Mouse (Mus musculus): Measurements from ENCODE around the gene Tmem216. TPM values are rescaled to one million over a fixed set of nuclear protein-coding genes. Genes with fewer than 3 reads are reported as not detected.

Tmem216 gene
- polyA plus RNA-seq, 1 experiment = 3.7 TPM

DNA sequence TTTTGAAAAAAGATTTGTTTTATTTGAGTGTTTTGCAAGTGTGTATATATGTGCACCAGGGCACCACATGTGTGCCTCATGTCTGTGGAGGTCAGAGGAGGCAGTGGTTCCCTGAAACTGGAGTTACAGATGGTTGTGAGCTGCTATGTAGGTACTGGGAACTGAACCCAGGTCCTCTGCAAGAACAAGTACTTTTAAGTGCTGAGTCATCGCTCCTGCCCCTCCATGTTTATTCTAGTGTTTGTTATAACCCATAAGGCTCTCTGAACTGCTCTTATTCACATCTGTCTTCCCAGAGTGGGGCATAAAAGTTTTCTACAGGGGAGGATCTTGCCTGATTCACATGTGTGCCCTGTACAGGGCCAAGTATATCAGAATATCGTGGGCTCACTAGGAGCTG lies 43.6 kb upstream of the Tmem216 start:
- Histone ChIP-seq H3K36me3 (ENCODE audit: control insufficient read depth, insufficient read depth, low read length) (peaks cover 61% of the 10 kb centered on the region), H3K27ac (ENCODE audit: insufficient read depth, low read depth, low read length) (no peak overlapping the region), H3K4me3 (ENCODE audit: low read depth, low read length) (no peak overlapping the region), H3K27me3 (ENCODE audit: control insufficient read depth, insufficient read depth, low read length) (no peaks in the 10 kb centered on the region), H3K4me1 (ENCODE audit: control insufficient read depth, insufficient read depth, insufficient read length, low read length) (peaks cover 5% of the 10 kb centered on the region)
- TF ChIP-seq CTCF (IDR thresholded peaks at IDR 0.05; ENCODE audit: extremely low read depth, insufficient read length, insufficient replicate concordance, low read depth, low read length) (no peak), POLR2A (IDR thresholded peaks at IDR 0.05; ENCODE audit: low read depth, low read length) (no peak)
- 93% methylated on average over 2 of the region's 2 CpGs for WGBS

GRCm38 (mm10) chr19:10598188-10598587 lies 42.1 kb upstream of the Tmem216 start:
- Histone ChIP-seq H3K27me3 (ENCODE audit: control insufficient read depth, insufficient read depth, low read length) (no peaks in the 10 kb centered on the region), H3K4me3 (ENCODE audit: low read depth, low read length) (no peak overlapping the region), H3K27ac (ENCODE audit: insufficient read depth, low read depth, low read length) (no peak overlapping the region), H3K4me1 (ENCODE audit: control insufficient read depth, insufficient read depth, insufficient read length, low read length) (peaks cover 3% of the 10 kb centered on the region), H3K36me3 (ENCODE audit: control insufficient read depth, insufficient read depth, low read length) (peaks cover 76% of the 10 kb centered on the region)
- 30% methylated on average over 3 of the region's 3 CpGs for WGBS
- TF ChIP-seq CTCF (IDR thresholded peaks at IDR 0.05; ENCODE audit: extremely low read depth, insufficient read length, insufficient replicate concordance, low read depth, low read length) (peak; percentile 42; the same call in 1 of the 2 replicates), POLR2A (IDR thresholded peaks at IDR 0.05; ENCODE audit: low read depth, low read length) (no peak)

GRCm38 (mm10) chr19:10591659-10592377 lies 35.8 kb upstream of the Tmem216 start:
- 80% methylated on average over 6 of the region's 6 CpGs for WGBS
- H3K4me1 ChIP-seq (ENCODE audit: control insufficient read depth, insufficient read depth, insufficient read length, low read length) = no peaks in the 10 kb centered on the region
- no peaks in the 10 kb centered on the region for H3K27me3 ChIP-seq (ENCODE audit: control insufficient read depth, insufficient read depth, low read length)
- H3K36me3 ChIP-seq (ENCODE audit: control insufficient read depth, insufficient read depth, low read length) = peaks cover 61% of the 10 kb centered on the region
- no peak overlapping the region for H3K4me3 ChIP-seq (ENCODE audit: low read depth, low read length)
- TF ChIP-seq CTCF (IDR thresholded peaks at IDR 0.05; ENCODE audit: extremely low read depth, insufficient read length, insufficient replicate concordance, low read depth, low read length) (no peak), POLR2A (IDR thresholded peaks at IDR 0.05; ENCODE audit: low read depth, low read length) (no peak)
- no peak overlapping the region for H3K27ac ChIP-seq (ENCODE audit: insufficient read depth, low read depth, low read length)

GRCm38 (mm10) chr19:10590301-10590700 lies 34.3 kb upstream of the Tmem216 start:
- no peak overlapping the region for H3K4me3 ChIP-seq (ENCODE audit: low read depth, low read length)
- H3K27ac ChIP-seq (ENCODE audit: insufficient read depth, low read depth, low read length) = no peak overlapping the region
- WGBS = 76% methylated on average over 3 of the region's 3 CpGs
- no peaks in the 10 kb centered on the region for H3K27me3 ChIP-seq (ENCODE audit: control insufficient read depth, insufficient read depth, low read length)
- peaks cover under 1% of the 10 kb centered on the region; the same call in 1 of the 2 replicates for H3K4me1 ChIP-seq (ENCODE audit: control insufficient read depth, insufficient read depth, insufficient read length, low read length)
- H3K36me3 ChIP-seq (ENCODE audit: control insufficient read depth, insufficient read depth, low read length) = peaks cover 51% of the 10 kb centered on the region
- TF ChIP-seq CTCF (IDR thresholded peaks at IDR 0.05; ENCODE audit: extremely low read depth, insufficient read length, insufficient replicate concordance, low read depth, low read length) = no peak
- TF ChIP-seq POLR2A (IDR thresholded peaks at IDR 0.05; ENCODE audit: low read depth, low read length) = no peak

DNA sequence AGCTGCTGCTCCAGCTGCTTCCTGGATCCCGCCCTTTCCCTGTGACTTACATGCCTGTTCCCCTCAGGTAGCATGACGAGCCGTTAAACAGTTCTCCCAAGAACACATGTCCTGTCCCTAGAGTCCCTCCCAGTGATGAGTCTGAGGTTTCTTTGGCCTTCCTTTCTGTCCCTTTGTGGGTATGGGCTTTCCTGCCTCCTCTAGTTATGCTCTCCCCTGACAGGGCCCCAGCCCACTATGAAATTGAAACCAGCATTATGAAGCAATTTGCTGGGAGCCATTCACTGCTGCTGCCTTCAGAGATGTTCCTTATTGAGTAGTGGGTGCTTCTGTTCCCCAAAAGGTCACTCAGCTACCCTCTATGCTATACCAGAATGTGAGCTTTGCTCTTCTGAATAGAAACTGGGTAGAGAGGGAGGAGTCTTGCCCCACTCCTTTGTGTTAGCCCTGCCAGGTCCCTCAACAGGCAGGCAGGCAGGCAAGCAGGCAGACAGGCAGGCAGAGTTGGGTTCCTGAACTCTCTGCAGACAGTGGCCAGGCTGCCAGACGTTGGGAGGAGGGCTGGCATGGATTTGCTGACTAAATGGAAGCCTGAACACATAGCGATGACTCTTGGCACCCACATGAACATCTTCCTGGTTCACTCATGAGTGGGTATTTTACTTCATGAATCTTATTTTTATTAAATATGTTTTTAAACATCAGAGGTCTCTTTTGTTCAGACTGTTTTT lies 33.3 kb upstream of the Tmem216 start:
- WGBS = 65% methylated on average over 5 of the region's 5 CpGs
- no peak overlapping the region for H3K4me3 ChIP-seq (ENCODE audit: low read depth, low read length)
- no peaks in the 10 kb centered on the region for H3K27me3 ChIP-seq (ENCODE audit: control insufficient read depth, insufficient read depth, low read length)
- no peak for TF ChIP-seq POLR2A (IDR thresholded peaks at IDR 0.05; ENCODE audit: low read depth, low read length)
- no peak for TF ChIP-seq CTCF (IDR thresholded peaks at IDR 0.05; ENCODE audit: extremely low read depth, insufficient read length, insufficient replicate concordance, low read depth, low read length)
- H3K4me1 ChIP-seq (ENCODE audit: control insufficient read depth, insufficient read depth, insufficient read length, low read length) = peaks cover 3% of the 10 kb centered on the region; the same call in 1 of the 2 replicates
- peaks cover 42% of the 10 kb centered on the region for H3K36me3 ChIP-seq (ENCODE audit: control insufficient read depth, insufficient read depth, low read length)
- H3K27ac ChIP-seq (ENCODE audit: insufficient read depth, low read depth, low read length) = no peak overlapping the region

DNA sequence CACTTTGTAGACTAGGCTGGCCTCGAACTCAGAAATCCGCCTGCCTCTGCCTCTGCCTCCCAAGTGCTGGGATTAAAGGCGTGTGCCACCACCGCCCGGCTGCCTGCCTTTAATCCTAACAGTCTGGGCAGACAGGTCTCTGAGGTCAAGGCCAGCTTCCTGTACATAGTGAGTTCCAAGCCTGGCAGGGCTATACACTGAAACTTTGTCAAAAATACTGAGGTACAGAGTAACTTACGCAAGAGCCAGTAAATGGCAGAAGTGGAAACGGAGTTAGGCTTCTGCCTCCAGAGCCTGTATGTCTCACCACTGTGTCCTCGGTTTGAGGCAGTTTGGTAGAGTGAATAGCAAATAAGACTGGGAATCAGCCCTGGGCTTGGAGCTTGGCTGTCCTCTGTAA lies 31.2 kb upstream of the Tmem216 start:
- 89% methylated on average over 8 of the region's 8 CpGs for WGBS
- H3K4me3 ChIP-seq (ENCODE audit: low read depth, low read length) = no peak overlapping the region
- H3K27ac ChIP-seq (ENCODE audit: insufficient read depth, low read depth, low read length) = no peak overlapping the region
- H3K36me3 ChIP-seq (ENCODE audit: control insufficient read depth, insufficient read depth, low read length) = peaks cover 26% of the 10 kb centered on the region
- TF ChIP-seq POLR2A (IDR thresholded peaks at IDR 0.05; ENCODE audit: low read depth, low read length) (no peak), CTCF (IDR thresholded peaks at IDR 0.05; ENCODE audit: extremely low read depth, insufficient read length, insufficient replicate concordance, low read depth, low read length) (no peak)
- H3K4me1 ChIP-seq (ENCODE audit: control insufficient read depth, insufficient read depth, insufficient read length, low read length) = peaks cover 3% of the 10 kb centered on the region; the same call in 1 of the 2 replicates
- no peaks in the 10 kb centered on the region for H3K27me3 ChIP-seq (ENCODE audit: control insufficient read depth, insufficient read depth, low read length)

- H3K27ac ChIP-seq (ENCODE audit: insufficient read depth, low read depth, low read length) = no peak overlapping the region; the same call in 1 of the 2 replicates
- WGBS = 30% methylated on average over 8 of the region's 8 CpGs
- peaks cover 3% of the 10 kb centered on the region; the same call in 1 of the 2 replicates for H3K4me1 ChIP-seq (ENCODE audit: control insufficient read depth, insufficient read depth, insufficient read length, low read length)
- H3K4me3 ChIP-seq (ENCODE audit: low read depth, low read length) = no peak overlapping the region
- TF ChIP-seq CTCF (IDR thresholded peaks at IDR 0.05; ENCODE audit: extremely low read depth, insufficient read length, insufficient replicate concordance, low read depth, low read length) = no peak
- TF ChIP-seq POLR2A (IDR thresholded peaks at IDR 0.05; ENCODE audit: low read depth, low read length) = no peak
- peaks cover 25% of the 10 kb centered on the region for H3K36me3 ChIP-seq (ENCODE audit: control insufficient read depth, insufficient read depth, low read length)
- no peaks in the 10 kb centered on the region for H3K27me3 ChIP-seq (ENCODE audit: control insufficient read depth, insufficient read depth, low read length)
Observed at GRCm38 (mm10) chr19:10585112-10585511, 29.1 kb upstream of the Tmem216 start.
